Mouse (Mus musculus) adrenal gland, adult 18-20 months (tissue): ENCODE results near the gene Gars. TPM values are rescaled to one million over a fixed set of nuclear protein-coding genes. Genes with fewer than 3 reads are reported as not detected.
A peak's percentile ranks its signal among the peaks of the same experiment; 100 is the strongest.

Experiments used
- DNase-seq, 2 experiments: peaks; one replicate each; pipeline ENCODE4 v3.0.0; 2021 to 2022; ENCODE audit warnings: low spot score in 2 of 2
- total RNA-seq, 2 experiments: library from RNA; stranded (reverse); gene quantifications; 1 replicate in 1 of 2; 2 replicates in 1 of 2; pipeline ENCODE4 v1.2.3; 2021

Gene Gars
- total RNA-seq, 2 experiments from 2014 or later = 72.0 to 86.6 TPM

GRCm38 (mm10) chr6:55091396-55091795, 53.6 kb downstream of the Gars start:
- DNase-seq = no peak

GRCm38 (mm10) chr6:55093431-55094146, 55.8 kb downstream of the Gars start:
- no peak for DNase-seq

GRCm38 (mm10) chr6:55098030-55098429, 60.2 kb downstream of the Gars start:
- DNase-seq = peak in 1 of 2 experiments; percentile 34

GRCm38 (mm10) chr6:55098603-55099002, 60.8 kb downstream of the Gars start:
- DNase-seq = no peak

- DNase-seq = no peak
Observed at GRCm38 (mm10) chr6:55108358-55108757, 70.6 kb downstream of the Gars start.

- DNase-seq = peak in 1 of 2 experiments; percentile 11
Observed at GRCm38 (mm10) chr6:55117325-55118109, 79.7 kb downstream of the Gars start.

GRCm38 (mm10) chr6:55123056-55123455, 85.2 kb downstream of the Gars start:
- DNase-seq = no peak

GRCm38 (mm10) chr6:55126576-55126975, 88.8 kb downstream of the Gars start:
- no peak for DNase-seq

- DNase-seq = no peak
Observed at GRCm38 (mm10) chr6:55128391-55128790, 90.6 kb downstream of the Gars start.

Other genes starting within 250 kb of the Gars start
- 10 to 100 TPM; 39.3 to 51.6 TPM for gene Znrf2, start 221.1 kb upstream of the Gars start, total RNA-seq
- 1 to 10 TPM; 9.0 to 9.4 TPM for gene Nod1, start 65.4 kb upstream of the Gars start, total RNA-seq
- gene Ggct, start 45.1 kb upstream of the Gars start, total RNA-seq = 1 to 10 TPM; 6.0 to 9.2 TPM
- under 1 TPM in 1 of 2 experiments, not detected in 1; 0.35 TPM for gene Crhr2, start 95.0 kb downstream of the Gars start, total RNA-seq
- gene Inmt, start 137.0 kb downstream of the Gars start, total RNA-seq = 10 to 100 TPM; 10.1 to 26.1 TPM
- gene Mindy4, start 165.4 kb downstream of the Gars start, total RNA-seq = 1 to 10 TPM; 4.9 to 5.7 TPM